ENCODE assay signal across 18 mouse cellular contexts in the genomic region with DNA sequence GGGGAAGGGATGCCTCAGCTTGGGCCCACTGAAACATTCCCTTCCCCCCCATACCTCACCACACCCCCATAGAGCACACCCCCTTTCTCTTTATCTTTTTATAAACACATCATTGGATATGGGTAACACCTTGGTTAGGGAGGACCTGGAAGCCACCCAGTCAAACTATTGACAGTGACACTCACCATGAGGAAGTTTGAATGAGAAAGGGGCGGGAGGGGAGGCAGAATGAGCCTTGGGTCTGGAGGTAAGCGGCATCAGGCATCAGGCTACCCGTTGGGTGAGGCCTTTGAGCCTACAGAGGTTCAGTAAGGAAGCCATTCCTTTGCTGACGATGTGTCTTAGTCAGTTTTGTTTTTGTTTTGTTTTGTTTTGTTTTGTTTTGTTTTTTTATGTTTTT. TPM values are rescaled to one million over a fixed set of nuclear protein-coding genes. Genes with fewer than 3 reads are reported as not detected.
"Had no signal": no experiment of that assay in that cellular context is flagged by ENCODE, and none has a peak within 500 bp of the region (broad histone marks: within the 10 kb centered on the region; RNA-seq: fewer than 3 reads in every experiment).

No protein-coding gene starts in this region.

- H3K4me3 ChIP-seq: intestine, embryonic 15.5 days; limb, embryonic 15.5 days; liver, embryonic 12.5 days; neural tube, embryonic 13.5 days; stomach, embryonic 15.5 days had no signal

- H3K9me3 ChIP-seq: intestine, embryonic 15.5 days; limb, embryonic 15.5 days; liver, embryonic 12.5 days; neural tube, embryonic 13.5 days; stomach, embryonic 15.5 days had no signal

- DNase-seq: kidney, adult 2 months; kidney, postnatal 25 days; layer of hippocampus, adult 9-11 months; layer of hippocampus, postnatal 36 days; lung, embryonic 14.5 days; lung, postnatal 10 days; lung, postnatal 4 days; retina, postnatal 1 day; right cerebral cortex, postnatal 4 days; thymus, postnatal 4 days had no signal

- H3K36me3 ChIP-seq: intestine, embryonic 15.5 days; limb, embryonic 15.5 days; liver, embryonic 12.5 days; neural tube, embryonic 13.5 days; stomach, embryonic 15.5 days had no signal

- H3K4me2 ChIP-seq: intestine, embryonic 15.5 days; limb, embryonic 15.5 days; liver, embryonic 12.5 days; lung, embryonic 14.5 days; midbrain, embryonic 11.5 days; neural tube, embryonic 13.5 days; stomach, embryonic 15.5 days had no signal

- ATAC-seq: liver, embryonic 12.5 days; midbrain, embryonic 16.5 days had no signal

- H3K27me3 ChIP-seq: intestine, embryonic 15.5 days; limb, embryonic 15.5 days; neural tube, embryonic 13.5 days; stomach, embryonic 15.5 days had no signal

- H3K27ac ChIP-seq: limb, embryonic 15.5 days; liver, embryonic 12.5 days; neural tube, embryonic 13.5 days had no signal

- H3K9ac ChIP-seq: intestine, embryonic 15.5 days; limb, embryonic 15.5 days; liver, embryonic 12.5 days; lung, embryonic 14.5 days; neural tube, embryonic 13.5 days; stomach, embryonic 15.5 days had no signal

RNA-seq across cellular contexts. Expression of gene Col18a1, which starts 30.3 kb away (rescaled TPM):
- total RNA-seq: megakaryocyte, adult 5-6 weeks had no signal
